Mouse (Mus musculus) erythroblast, embryonic 14.5 days (primary cell): ENCODE data around the gene Ubc. TPM values are rescaled to one million over a fixed set of nuclear protein-coding genes. Genes with fewer than 3 reads are reported as not detected.

Experiments used
- H3K27me3 ChIP-seq: 2 replicates; pipeline ENCODE4 v1.6.1; 2012; ENCODE audit warnings: inconsistent platforms; ENCODE audit not compliant: control insufficient read depth
- H3K36me3 ChIP-seq: 2 replicates; pipeline ENCODE4 v1.6.1; 2012; ENCODE audit warnings: mild to moderate bottlenecking, inconsistent platforms; ENCODE audit not compliant: control insufficient read depth
- H3K4me1 ChIP-seq: 2 replicates; pipeline ENCODE4 v1.6.1; 2012; ENCODE audit warnings: inconsistent platforms; ENCODE audit not compliant: control insufficient read depth
- H3K4me3 ChIP-seq: replicated peaks from 2 replicates; pipeline ENCODE3; 2012; ENCODE audit warnings: moderate library complexity, mild to moderate bottlenecking, inconsistent platforms
- H3K9me3 ChIP-seq: 2 replicates; pipeline ENCODE4 v1.6.1; 2012; ENCODE audit warnings: low read length, inconsistent platforms, mixed read lengths; ENCODE audit not compliant: control insufficient read depth
- GATA1 ChIP-seq: IDR thresholded peaks from 2 replicates; pipeline ENCODE4 v1.6.1; 2012; ENCODE audit warnings: low read length, inconsistent platforms, mixed read lengths
- TAL1 ChIP-seq: IDR thresholded peaks from 3 replicates; pipeline ENCODE4 v1.6.1; 2012; ENCODE audit warnings: low read length, inconsistent platforms, mixed read lengths
- polyA plus RNA-seq: library from polyadenylated mRNA; stranded (reverse); fragments of >175 nt; gene quantifications from 2 replicates; pipeline ENCODE4 v1.2.3, GENCODE M21; 2012

Gene Ubc
- polyA plus RNA-seq, 1 experiment = 17.4 TPM

GRCm38 (mm10) chr5:125357543-125358269, 32.3 kb downstream of the Ubc start:
- TF ChIP-seq TAL1 (no peak), GATA1 (no peak)
- peaks cover 8% of the 10 kb centered on the region for H3K9me3 ChIP-seq
- H3K4me1 ChIP-seq = peaks cover 3% of the 10 kb centered on the region
- H3K27me3 ChIP-seq = no peaks in the 10 kb centered on the region
- H3K36me3 ChIP-seq = no peaks in the 10 kb centered on the region
- H3K4me3 ChIP-seq = no peak overlapping the region

- Histone ChIP-seq H3K36me3 (no peaks in the 10 kb centered on the region), H3K4me3 (no peak overlapping the region), H3K9me3 (peaks cover 9% of the 10 kb centered on the region), H3K27me3 (no peaks in the 10 kb centered on the region), H3K4me1 (no peaks in the 10 kb centered on the region; the same call in 1 of the 2 replicates)
- TF ChIP-seq TAL1 = no peak
- no peak for TF ChIP-seq GATA1
Observed at GRCm38 (mm10) chr5:125355650-125356049, 34.4 kb downstream of the Ubc start.

- Histone ChIP-seq H3K36me3 (no peaks in the 10 kb centered on the region), H3K4me3 (no peak overlapping the region), H3K9me3 (peaks cover 9% of the 10 kb centered on the region), H3K4me1 (no peaks in the 10 kb centered on the region; the same call in 1 of the 2 replicates), H3K27me3 (no peaks in the 10 kb centered on the region)
- TF ChIP-seq TAL1 (no peak), GATA1 (no peak)
Observed at GRCm38 (mm10) chr5:125354885-125355492, 35.0 kb downstream of the Ubc start.

GRCm38 (mm10) chr5:125352781-125353294, 37.2 kb downstream of the Ubc start:
- H3K9me3 ChIP-seq = peaks cover 9% of the 10 kb centered on the region
- peaks cover 8% of the 10 kb centered on the region for H3K4me1 ChIP-seq
- no peaks in the 10 kb centered on the region for H3K36me3 ChIP-seq
- H3K4me3 ChIP-seq = no peak overlapping the region
- TF ChIP-seq TAL1 = no peak
- TF ChIP-seq GATA1 = no peak
- no peaks in the 10 kb centered on the region for H3K27me3 ChIP-seq

GRCm38 (mm10) chr5:125351939-125352338, 38.1 kb downstream of the Ubc start:
- H3K4me3 ChIP-seq = no peak overlapping the region
- peaks cover 9% of the 10 kb centered on the region for H3K9me3 ChIP-seq
- TF ChIP-seq GATA1 (no peak), TAL1 (no peak)
- no peaks in the 10 kb centered on the region for H3K36me3 ChIP-seq
- H3K4me1 ChIP-seq = peaks cover 8% of the 10 kb centered on the region
- H3K27me3 ChIP-seq = no peaks in the 10 kb centered on the region

GRCm38 (mm10) chr5:125351057-125351456, 38.9 kb downstream of the Ubc start:
- no peak overlapping the region for H3K4me3 ChIP-seq
- H3K4me1 ChIP-seq = peaks cover 8% of the 10 kb centered on the region
- no peaks in the 10 kb centered on the region for H3K27me3 ChIP-seq
- no peak for TF ChIP-seq GATA1
- TF ChIP-seq TAL1 = no peak
- no peaks in the 10 kb centered on the region for H3K36me3 ChIP-seq
- peaks cover 9% of the 10 kb centered on the region for H3K9me3 ChIP-seq

- Histone ChIP-seq H3K27me3 (no peaks in the 10 kb centered on the region), H3K36me3 (no peaks in the 10 kb centered on the region), H3K9me3 (peaks cover 9% of the 10 kb centered on the region), H3K4me1 (peaks cover 9% of the 10 kb centered on the region), H3K4me3 (no peak overlapping the region)
- TF ChIP-seq TAL1 (no peak), GATA1 (no peak)
Observed at GRCm38 (mm10) chr5:125349391-125349790, 40.6 kb downstream of the Ubc start.

- peaks cover 8% of the 10 kb centered on the region for H3K9me3 ChIP-seq
- H3K4me1 ChIP-seq = peaks cover 11% of the 10 kb centered on the region
- no peak overlapping the region for H3K4me3 ChIP-seq
- TF ChIP-seq GATA1 (no peak), TAL1 (no peak)
- H3K36me3 ChIP-seq = no peaks in the 10 kb centered on the region
- H3K27me3 ChIP-seq = no peaks in the 10 kb centered on the region
Observed at GRCm38 (mm10) chr5:125348487-125348886, 41.5 kb downstream of the Ubc start.

- Histone ChIP-seq H3K4me3 (no peak overlapping the region), H3K4me1 (peaks cover 12% of the 10 kb centered on the region), H3K9me3 (peaks cover 4% of the 10 kb centered on the region), H3K36me3 (no peaks in the 10 kb centered on the region), H3K27me3 (no peaks in the 10 kb centered on the region)
- no peak for TF ChIP-seq TAL1
- TF ChIP-seq GATA1 = no peak
Observed at GRCm38 (mm10) chr5:125348067-125348466, 41.9 kb downstream of the Ubc start.
